Mouse (Mus musculus) E14TG2a.4 (cell line): ENCODE measurements at regions not wholly inside any gene's neighbourhood (a gene's known extent, or its start where the extent isn't known, plus 50 kb on each side); places are given as distances from the start of the nearest gene placed in this dataset.

Experiments
- H3K27me3 ChIP-seq: 2 replicates; pipeline ENCODE4 v1.6.1; 2014; ENCODE audit warnings: low read length, control low read depth; ENCODE audit not compliant: insufficient read depth
- H3K36me3 ChIP-seq: 2 replicates; pipeline ENCODE4 v1.6.1; 2014; ENCODE audit warnings: low read length, control low read depth; ENCODE audit not compliant: insufficient read depth
- H3K4me1 ChIP-seq: replicated peaks from 2 replicates; pipeline ENCODE4 v1.6.1; 2014; ENCODE audit warnings: low read depth, low read length, control low read depth
- H3K4me3 ChIP-seq: replicated peaks from 2 replicates; pipeline ENCODE4 v1.5.1; 2014; ENCODE audit warnings: mild to moderate bottlenecking, low read length
- H3K9me3 ChIP-seq: 2 replicates; pipeline ENCODE4 v1.6.1; 2014; ENCODE audit warnings: low read length, control low read depth
- CTCF ChIP-seq: conservative IDR thresholded peaks from 2 replicates; pipeline ENCODE4 v1.5.1; 2014; ENCODE audit warnings: low read length
- NANOG ChIP-seq: IDR thresholded peaks from 2 replicates; pipeline ENCODE4 v1.6.1; 2014; ENCODE audit warnings: borderline replicate concordance, low read length, mixed read lengths
- POU5F1 ChIP-seq: IDR thresholded peaks from 2 replicates; pipeline ENCODE4 v1.6.1; 2014; ENCODE audit warnings: low read length, borderline replicate concordance

DNA sequence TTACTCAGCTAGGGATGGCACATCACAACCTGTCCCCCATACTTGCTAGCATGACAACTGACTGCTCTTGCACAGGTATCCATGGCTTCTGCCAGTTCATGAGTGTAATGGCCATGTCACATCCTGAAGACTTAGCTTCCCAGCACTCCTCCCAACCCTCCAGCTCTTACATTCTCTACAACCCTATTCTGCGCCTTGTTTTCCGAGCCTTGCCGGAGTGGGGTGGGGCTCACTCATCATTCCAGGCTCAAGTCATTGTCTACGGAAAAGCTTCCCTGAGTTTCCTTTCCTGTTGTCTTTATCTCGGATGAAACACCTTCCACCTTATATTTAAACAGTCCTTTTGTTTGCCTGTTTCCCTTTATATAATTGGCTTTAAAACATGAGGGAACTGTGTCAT is 69.6 kb downstream of the Prdm13 start:
- H3K4me1 ChIP-seq = peaks cover 9% of the 10 kb centered on the region
- no peak overlapping the region for H3K4me3 ChIP-seq
- TF ChIP-seq NANOG = no peak
- TF ChIP-seq POU5F1 = no peak
- TF ChIP-seq CTCF = no peak
- 0 out of 2 replicates have a peak, but pooled peaks cover 5% of the 10 kb centered on the region for H3K9me3 ChIP-seq
- H3K27me3 ChIP-seq = no peaks in the 10 kb centered on the region
- no peaks in the 10 kb centered on the region for H3K36me3 ChIP-seq

DNA sequence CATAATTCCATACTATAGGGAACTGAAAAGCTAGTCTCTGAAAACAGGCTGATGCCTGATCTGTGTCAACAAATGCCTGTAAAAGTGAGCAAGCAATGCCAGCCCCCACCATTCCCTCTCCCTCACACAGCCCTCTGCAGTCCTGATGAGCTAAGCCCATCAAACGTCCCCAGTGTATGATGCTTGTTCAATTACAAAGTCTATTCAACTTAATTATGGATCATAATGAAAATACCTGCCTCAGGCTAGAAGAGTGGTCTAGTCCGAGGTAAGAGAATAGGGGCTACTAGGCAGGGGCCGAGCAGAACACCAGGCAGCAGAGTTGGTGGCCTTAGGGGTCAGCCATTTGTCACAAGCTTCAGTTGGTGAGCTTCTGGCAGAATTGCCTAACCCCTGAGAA is 71.3 kb downstream of the Prdm13 start:
- H3K9me3 ChIP-seq = no peaks in the 10 kb centered on the region
- H3K36me3 ChIP-seq = no peaks in the 10 kb centered on the region
- peaks cover 9% of the 10 kb centered on the region for H3K4me1 ChIP-seq
- H3K27me3 ChIP-seq = no peaks in the 10 kb centered on the region
- no peak for TF ChIP-seq CTCF
- TF ChIP-seq NANOG = no peak
- H3K4me3 ChIP-seq = no peak overlapping the region

DNA sequence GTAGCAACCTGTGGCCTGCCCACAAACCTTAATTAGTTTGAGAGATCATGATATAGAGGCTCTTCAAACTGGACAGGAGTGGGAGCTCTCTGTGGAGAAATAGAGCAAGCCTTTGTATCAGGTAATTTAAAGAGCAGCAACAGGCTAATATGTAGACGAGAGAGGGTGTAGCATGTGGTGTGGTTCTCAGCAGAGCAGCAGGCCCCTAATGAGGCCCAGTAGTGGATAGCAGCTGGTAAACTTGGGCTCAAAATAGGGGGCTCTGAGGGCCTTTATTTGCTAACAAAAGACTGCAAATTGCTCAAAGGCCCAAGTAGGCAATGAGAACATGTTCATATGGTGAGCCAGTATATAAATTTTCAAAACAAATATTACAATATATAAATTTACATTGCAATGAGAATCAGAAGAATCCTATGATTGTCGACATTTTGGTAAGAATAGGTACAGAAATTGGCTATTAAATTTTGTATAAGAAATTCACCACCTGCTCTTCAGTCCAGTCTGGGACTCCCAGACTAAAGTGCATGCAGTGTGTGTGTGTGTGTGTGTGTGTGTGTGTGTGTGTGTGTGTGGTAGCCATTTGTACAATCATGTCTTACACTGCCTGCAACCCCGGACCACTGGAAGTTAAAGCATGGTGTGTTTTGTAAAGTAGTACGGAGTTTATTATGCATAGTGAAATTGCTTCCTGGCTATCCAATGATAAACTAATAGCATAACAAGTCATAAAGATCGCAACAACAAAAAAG is 74.1 kb downstream of the Prdm13 start:
- TF ChIP-seq POU5F1 = no peak
- TF ChIP-seq CTCF = no peak
- no peak for TF ChIP-seq NANOG
- Histone ChIP-seq H3K36me3 (no peaks in the 10 kb centered on the region), H3K4me3 (no peak overlapping the region), H3K9me3 (no peaks in the 10 kb centered on the region), H3K4me1 (peaks cover 9% of the 10 kb centered on the region), H3K27me3 (no peaks in the 10 kb centered on the region)

- Histone ChIP-seq H3K9me3 (no peaks in the 10 kb centered on the region), H3K4me1 (no peaks in the 10 kb centered on the region), H3K36me3 (no peaks in the 10 kb centered on the region), H3K27me3 (peaks cover 4% of the 10 kb centered on the region; the same call in 1 of the 2 replicates), H3K4me3 (no peak overlapping the region)
- no peak for TF ChIP-seq POU5F1
- TF ChIP-seq CTCF = peak; percentile 44
- no peak for TF ChIP-seq NANOG
Observed at GRCm38 (mm10) chr4:21598024-21598423, 87.7 kb downstream of the Prdm13 start.

DNA sequence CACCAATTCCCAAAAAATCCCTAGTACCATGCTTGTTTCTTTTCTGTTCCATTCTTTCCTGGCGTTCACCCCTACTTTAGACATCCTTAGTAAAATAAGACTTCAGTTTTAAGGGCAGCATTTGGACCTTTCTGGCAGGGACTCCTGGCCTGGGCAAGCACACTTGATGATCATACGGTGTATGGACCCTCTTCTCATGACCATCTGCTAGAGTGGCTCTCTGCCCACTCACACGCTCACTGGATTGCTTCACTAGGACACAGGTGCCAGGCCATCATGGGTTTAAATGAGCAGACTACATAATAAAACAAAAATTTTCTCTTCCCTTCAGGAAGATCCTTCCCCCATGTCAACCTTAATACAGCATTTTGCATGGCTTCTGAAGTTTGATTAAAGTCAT is 138.0 kb downstream of the Prdm13 start:
- H3K27me3 ChIP-seq = no peaks in the 10 kb centered on the region
- H3K9me3 ChIP-seq = no peaks in the 10 kb centered on the region
- no peak overlapping the region for H3K4me3 ChIP-seq
- H3K36me3 ChIP-seq = no peaks in the 10 kb centered on the region
- no peaks in the 10 kb centered on the region for H3K4me1 ChIP-seq
- TF ChIP-seq NANOG (no peak), CTCF (no peak)

GRCm38 (mm10) chr4:21539583-21539982 is 146.2 kb downstream of the Prdm13 start:
- Histone ChIP-seq H3K4me1 (no peaks in the 10 kb centered on the region), H3K36me3 (no peaks in the 10 kb centered on the region), H3K9me3 (no peaks in the 10 kb centered on the region), H3K27me3 (no peaks in the 10 kb centered on the region), H3K4me3 (no peak overlapping the region)
- no peak for TF ChIP-seq POU5F1
- no peak for TF ChIP-seq NANOG
- no peak for TF ChIP-seq CTCF

DNA sequence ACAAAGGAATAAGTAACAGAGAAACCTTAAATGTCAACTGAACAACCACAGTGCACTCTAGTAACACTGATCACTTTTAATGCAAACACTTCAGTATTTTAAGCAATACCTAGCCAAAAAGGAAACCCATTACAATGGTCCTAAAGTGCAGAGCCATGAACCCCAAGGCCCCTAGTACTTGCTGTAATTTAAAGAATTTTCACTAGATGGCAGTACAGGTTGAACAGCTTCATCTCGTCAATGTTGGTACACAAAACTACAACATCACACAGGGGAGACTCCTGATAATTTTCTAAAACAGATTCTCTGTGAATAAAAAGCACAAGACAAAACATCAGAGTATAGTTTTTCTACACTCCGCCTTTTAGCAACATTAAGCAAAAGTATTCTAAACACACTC is 149.8 kb downstream of the Prdm13 start:
- no peaks in the 10 kb centered on the region for H3K4me1 ChIP-seq
- no peaks in the 10 kb centered on the region for H3K27me3 ChIP-seq
- no peaks in the 10 kb centered on the region for H3K9me3 ChIP-seq
- H3K36me3 ChIP-seq = no peaks in the 10 kb centered on the region
- no peak for TF ChIP-seq POU5F1
- TF ChIP-seq NANOG = no peak
- TF ChIP-seq CTCF = peak; percentile 59
- no peak overlapping the region for H3K4me3 ChIP-seq

GRCm38 (mm10) chr4:21532186-21532585 is 153.6 kb downstream of the Prdm13 start:
- no peaks in the 10 kb centered on the region for H3K27me3 ChIP-seq
- no peak overlapping the region for H3K4me3 ChIP-seq
- TF ChIP-seq CTCF (no peak), NANOG (no peak), POU5F1 (no peak)
- no peaks in the 10 kb centered on the region for H3K4me1 ChIP-seq
- no peaks in the 10 kb centered on the region for H3K9me3 ChIP-seq
- H3K36me3 ChIP-seq = no peaks in the 10 kb centered on the region
